Mouse (Mus musculus) fat pad, adult 2 months (tissue): Measurements from ENCODE around the gene Efna1.

Experiments used
- DNase-seq: peaks from one replicate; pipeline ENCODE4 v3.0.0-alpha.2; 2011; ENCODE audit warnings: low read depth, low spot score; ENCODE audit errors: extremely low read depth

The Efna1 gene

GRCm38 (mm10) chr3:89244982-89245687, 35.8 kb downstream of the Efna1 start:
- DNase-seq, result no peak

- no peak for DNase-seq
Measured at GRCm38 (mm10) chr3:89244158-89244981, 36.6 kb downstream of the Efna1 start.

DNA sequence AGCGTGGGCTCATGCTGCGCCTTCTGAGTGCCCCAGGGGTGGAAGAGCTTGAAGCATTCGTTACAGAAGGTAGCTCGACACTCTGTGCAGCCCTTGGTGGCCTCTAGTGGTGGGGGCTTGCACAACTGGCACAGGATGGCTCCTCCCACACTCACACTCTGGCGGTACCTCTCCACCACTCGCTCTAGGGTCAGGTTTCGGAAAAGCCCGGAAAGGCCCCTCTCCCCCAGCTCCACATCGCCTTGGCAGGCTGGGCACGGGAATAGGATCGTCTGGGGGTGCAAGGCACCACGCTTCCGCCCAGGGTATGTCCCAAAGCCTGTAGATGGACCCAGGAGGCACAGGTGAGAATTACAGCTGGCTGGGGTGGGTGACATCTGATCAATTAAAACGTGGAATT, 37.3 kb downstream of the Efna1 start:
- DNase-seq, result no peak

DNA sequence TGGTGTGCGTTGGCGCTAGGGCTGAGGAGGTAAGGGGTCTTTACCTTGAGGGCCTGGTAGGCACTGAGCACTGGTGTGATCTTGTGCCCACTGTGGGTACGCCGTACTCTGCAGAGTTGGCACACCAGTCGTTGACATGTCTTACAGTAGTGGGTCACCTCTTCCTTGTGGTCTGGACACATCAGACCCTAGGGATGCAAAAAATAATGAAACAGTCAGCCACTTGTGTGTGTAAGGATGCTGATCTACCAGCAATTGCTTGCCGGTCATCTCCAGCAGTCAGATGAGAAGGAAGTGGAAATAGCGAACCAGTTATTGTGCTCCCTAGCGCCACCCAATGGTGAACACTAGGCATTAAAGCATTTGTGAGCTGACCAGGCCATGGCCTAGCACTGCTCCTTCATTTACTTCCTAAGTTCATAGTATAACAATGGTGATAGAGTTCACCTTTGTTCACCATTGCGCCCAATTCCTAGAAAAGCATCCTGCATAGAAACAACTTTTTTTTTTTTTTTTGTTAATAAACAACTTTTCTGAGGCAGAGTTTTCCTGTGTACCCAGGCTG, 38.5 kb downstream of the Efna1 start:
- DNase-seq, result no peak

DNA sequence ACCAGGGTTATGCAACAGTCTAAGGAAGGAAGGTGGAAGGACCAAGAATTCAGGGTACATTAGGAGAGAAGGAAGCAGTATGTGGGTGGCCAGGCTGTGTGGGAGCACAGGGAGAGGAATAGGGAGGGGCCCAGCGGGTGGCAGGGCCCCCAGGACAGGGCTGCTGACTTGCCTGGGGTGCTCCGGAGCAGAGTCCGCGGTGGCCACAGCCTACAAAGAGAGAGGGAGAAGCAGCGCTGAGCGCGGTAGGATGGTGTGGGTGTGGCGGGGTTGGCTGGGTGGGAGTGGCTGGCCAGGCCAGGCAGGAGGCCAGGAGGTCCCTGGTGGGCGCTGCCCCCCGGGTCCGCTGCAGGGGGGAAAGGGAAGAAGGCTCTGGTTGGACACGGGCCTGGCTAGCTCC, 42.4 kb downstream of the Efna1 start:
- DNase-seq, result no peak

DNA sequence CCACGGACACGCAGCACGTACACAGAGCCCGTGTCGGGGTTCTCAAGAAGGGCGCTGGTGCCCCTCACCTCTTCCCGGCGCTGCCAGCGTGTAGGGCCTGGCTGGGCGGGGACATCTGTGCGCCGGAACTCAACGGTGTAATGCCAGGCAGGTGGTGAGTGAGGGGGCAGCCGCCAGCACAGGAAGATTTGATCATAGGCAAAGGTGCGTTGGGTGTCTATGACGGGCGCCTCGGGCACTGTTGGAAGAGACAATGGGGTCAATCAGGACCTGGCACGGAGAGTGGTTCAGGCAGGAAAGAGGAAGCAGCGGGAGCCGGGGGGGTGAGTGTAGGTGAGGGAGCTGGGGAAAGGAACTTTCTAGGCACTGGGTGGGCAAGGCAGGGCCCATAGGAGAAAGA, 43.3 kb downstream of the Efna1 start:
- DNase-seq, result no peak

- no peak for DNase-seq
Measured at GRCm38 (mm10) chr3:89236516-89236915, 44.4 kb downstream of the Efna1 start.

GRCm38 (mm10) chr3:89233562-89234110, 47.3 kb downstream of the Efna1 start:
- no peak for DNase-seq

DNA sequence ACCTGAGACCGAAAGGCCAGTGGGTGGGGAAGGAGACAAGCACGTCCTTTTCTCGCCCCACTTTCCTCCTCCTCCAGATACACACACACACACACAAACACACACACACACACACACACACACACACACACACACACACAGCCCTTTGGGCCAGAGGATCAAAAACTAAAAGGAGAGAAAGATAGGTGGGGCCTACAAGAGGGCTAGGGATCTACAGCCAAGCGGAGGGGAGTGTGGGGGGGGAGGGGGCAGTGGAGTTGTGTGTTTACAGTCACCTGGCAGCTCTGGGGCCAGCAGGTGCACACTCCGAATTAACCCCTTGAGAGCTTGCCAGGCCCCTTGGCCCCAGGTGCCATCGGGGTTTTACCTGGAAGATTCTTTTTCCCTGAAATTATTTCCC, 48.3 kb downstream of the Efna1 start:
- DNase-seq, result no peak

DNA sequence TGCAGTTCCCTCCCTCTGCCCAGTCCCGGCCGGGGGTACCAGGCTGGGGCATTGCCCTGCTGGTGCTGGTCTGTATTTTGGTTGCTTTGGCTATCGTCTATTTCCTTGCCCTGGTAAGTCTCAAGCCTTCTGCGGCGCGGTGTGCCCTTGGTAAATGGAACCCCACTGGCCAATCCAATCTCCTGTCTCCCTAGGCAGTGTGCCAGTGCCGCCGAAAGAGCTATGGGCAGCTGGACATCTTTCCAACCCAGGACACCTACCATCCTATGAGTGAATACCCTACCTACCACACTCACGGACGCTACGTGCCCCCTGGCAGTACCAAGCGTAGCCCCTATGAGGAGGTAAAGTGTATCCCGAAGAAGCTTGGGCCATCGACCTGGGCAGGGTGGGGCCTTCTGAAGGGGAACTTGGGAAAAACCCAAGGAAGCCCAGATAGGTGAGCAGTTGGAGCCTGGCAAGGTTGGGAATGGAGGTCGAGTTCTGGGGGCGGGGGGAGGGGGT, 49.1 kb downstream of the Efna1 start:
- DNase-seq, result no peak

DNA sequence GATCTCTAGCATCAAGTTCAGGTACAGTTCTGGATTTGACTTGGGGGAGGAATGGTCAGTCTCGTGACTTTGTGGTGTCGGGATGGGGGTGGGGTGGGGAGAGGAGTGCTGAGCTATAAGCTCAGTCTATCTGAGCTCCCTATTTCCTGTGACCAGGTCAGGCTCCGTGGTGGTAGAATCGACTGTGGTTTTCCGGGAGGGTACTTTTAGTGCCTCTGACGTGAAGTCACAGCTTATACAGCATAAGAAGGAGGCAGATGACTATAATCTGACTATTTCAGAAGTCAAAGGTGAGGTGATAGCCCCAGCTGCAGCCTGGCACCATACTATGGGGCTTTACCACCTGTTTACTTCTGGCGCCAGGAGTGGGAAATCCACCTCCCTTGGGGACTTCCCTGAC, 49.6 kb downstream of the Efna1 start:
- no peak for DNase-seq

GRCm38 (mm10) chr3:89230561-89230960, 50.4 kb downstream of the Efna1 start:
- DNase-seq, result no peak

GRCm38 (mm10) chr3:89229276-89229675, 51.7 kb downstream of the Efna1 start:
- no peak for DNase-seq

GRCm38 (mm10) chr3:89228836-89229235, 52.1 kb downstream of the Efna1 start, which contains the start of gene Muc1:
TSS of gene Muc1 (plus strand) at chr3:89229057.
- DNase-seq, result no peak

- no peak for DNase-seq
Measured at GRCm38 (mm10) chr3:89228180-89228549, 52.8 kb downstream of the Efna1 start.

GRCm38 (mm10) chr3:89227307-89228179, 53.4 kb downstream of the Efna1 start:
- no peak for DNase-seq

DNA sequence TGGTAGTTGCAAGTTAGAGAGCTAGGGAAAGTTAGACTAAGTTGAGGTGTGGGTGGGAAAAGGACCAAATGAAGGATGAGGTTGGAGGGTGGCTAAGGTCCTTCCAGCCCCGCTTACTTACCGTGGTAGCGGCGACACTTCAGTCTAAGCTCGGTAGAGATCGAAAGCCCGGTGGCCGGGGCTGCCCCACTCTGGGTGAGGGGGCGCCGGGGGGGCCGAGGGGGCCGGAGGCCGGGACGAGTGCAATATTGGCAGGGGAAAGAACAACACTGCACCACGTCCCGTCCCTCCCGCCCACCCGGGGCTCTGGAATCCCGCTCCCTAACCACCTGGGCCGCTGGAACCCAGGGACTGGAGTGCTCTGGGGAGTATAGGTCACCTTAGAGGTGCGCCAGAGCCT, 54.0 kb downstream of the Efna1 start, which contains the start of gene Mtx1:
Mtx1 (minus strand) TSS at position 189 of the 400 bp plus-strand sequence.
- DNase-seq, result no peak

DNA sequence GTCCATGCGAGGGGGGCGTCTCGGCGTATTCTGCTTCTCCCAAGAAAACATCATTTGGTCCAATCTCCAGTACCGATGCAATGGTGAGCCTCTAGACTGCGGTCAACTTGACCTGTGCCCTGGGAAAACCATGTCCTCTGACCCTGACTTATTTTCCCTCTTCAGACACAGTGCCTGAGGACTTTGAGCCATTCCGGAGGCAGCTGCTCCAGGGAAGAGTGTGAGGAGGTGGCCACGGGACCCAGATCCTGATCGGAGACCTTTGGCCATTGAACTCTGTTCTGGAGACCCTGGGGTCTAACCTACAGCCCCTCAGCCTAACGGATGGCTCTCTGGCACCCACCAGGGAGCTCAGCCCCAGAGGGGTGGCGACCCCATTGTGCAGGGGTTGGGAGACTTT, 54.6 kb downstream of the Efna1 start:
- DNase-seq, result no peak

DNA sequence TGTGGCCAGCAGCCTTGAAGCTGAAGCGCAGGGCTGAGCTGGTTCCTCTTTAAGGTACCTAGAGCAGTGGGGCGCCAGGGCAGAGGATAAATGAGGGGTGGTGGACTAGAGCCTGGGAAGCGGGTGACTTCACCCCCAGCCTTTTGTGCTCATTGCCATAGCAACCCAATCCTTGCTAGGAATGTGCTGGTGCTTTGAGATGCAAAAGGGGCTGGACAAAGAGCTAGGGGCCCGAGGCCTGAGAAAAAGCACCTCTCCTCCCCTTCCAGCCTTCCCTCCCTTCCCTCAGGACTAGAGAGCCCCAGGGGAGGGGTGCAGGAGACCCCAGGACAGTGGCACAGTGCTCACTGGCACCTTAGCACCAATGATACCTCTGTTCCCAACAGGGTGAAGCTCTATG, 55.0 kb downstream of the Efna1 start:
- DNase-seq, result no peak

DNA sequence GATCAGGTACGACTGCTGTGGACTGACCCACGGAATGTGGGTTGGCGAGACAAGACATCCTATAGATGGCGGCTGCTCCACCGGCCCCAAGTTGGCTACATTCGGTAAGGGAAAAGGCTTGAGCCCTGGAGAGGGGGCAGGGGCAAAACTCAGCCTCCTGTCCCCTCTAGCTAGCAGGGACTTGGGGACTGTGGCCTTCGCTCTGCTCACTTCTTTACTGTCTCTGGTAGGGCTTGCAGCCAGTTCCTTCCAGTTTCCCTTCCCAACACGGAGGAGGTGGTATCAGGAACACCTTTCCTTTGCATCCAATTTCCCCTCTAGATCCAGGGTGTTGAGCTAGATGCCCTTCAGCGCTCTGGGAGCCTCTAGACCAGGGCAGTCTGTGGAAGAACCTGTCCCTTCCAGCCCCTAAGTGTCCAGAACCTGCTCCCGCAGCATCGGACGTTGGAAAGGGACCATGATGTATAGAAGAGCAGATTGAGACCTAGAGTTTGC, 55.6 kb downstream of the Efna1 start:
- no peak for DNase-seq
